Mouse (Mus musculus) kidney, postnatal 0 days (tissue): ENCODE results near the gene Gm7579. TPM values are rescaled to one million over a fixed set of nuclear protein-coding genes. Genes with fewer than 3 reads are reported as not detected.
A peak's percentile ranks its signal among the peaks of the same experiment; 100 is the strongest.
"Not testable (repeated sequence)": the region's sequence is repeated elsewhere in the genome, so short reads cannot be mapped to it uniquely, and the experiment has no call there.

Source experiments
- ATAC-seq: fragments of 200-750 bp; cut with Nextera tagmentation; replicated peaks from 2 replicates; pipeline ENCODE4 v1.8.0; 2017; ENCODE audit warnings: low read depth, moderate number of reproducible peaks, moderate TSS enrichment, moderate library complexity; ENCODE audit not compliant: low FRiP score
- DNase-seq: peaks from one replicate; pipeline ENCODE4 v3.0.0-alpha.2; 2016; ENCODE audit warnings: low spot score
- H3K27ac ChIP-seq: fragments of 300-500 bp; sonication (generic); 2 replicates; pipeline ENCODE4 v1.5.1; 2014; ENCODE audit warnings: mild to moderate bottlenecking
- H3K27me3 ChIP-seq: fragments of 300-500 bp; sonication (generic); 2 replicates; pipeline ENCODE4 v1.6.1; 2014; ENCODE audit warnings: low read length, mixed read lengths; ENCODE audit not compliant: insufficient read depth
- H3K36me3 ChIP-seq: fragments of 300-500 bp; sonication (generic); 2 replicates; pipeline ENCODE4 v1.6.1; 2014; ENCODE audit warnings: low read length, mixed read lengths; ENCODE audit not compliant: insufficient read depth
- H3K4me1 ChIP-seq: fragments of 300-500 bp; sonication (generic); replicated peaks from 2 replicates; pipeline ENCODE4 v1.6.1; 2014; ENCODE audit warnings: antibody characterized with exemption, low read length, mixed read lengths; ENCODE audit not compliant: insufficient read depth
- H3K4me2 ChIP-seq: fragments of 300-500 bp; sonication (generic); 2 replicates; pipeline ENCODE4 v1.6.1; 2014; ENCODE audit warnings: mild to moderate bottlenecking, low read length, moderate library complexity, mixed read lengths
- H3K4me3 ChIP-seq: fragments of 300-500 bp; sonication (generic); replicated peaks from 2 replicates; pipeline ENCODE4 v1.5.1; 2014; ENCODE audit warnings: low read depth, low read length
- H3K9ac ChIP-seq: fragments of 300-500 bp; sonication (generic); 2 replicates; pipeline ENCODE4 v1.6.1; 2014; ENCODE audit warnings: low read depth, low read length
- H3K9me3 ChIP-seq: fragments of 300-500 bp; sonication (generic); replicated peaks from 2 replicates; pipeline ENCODE4 v1.6.1; 2016; ENCODE audit warnings: low read length, inconsistent platforms, mixed read lengths
- CTCF ChIP-seq: IDR thresholded peaks from 2 replicates; pipeline ENCODE4 v1.5.1; 2016; ENCODE audit warnings: antibody characterized with exemption, low read depth, mild to moderate bottlenecking, moderate library complexity
- WGBS: fragments of 180-500 bp; shearing (Covaris S2); extraction: QIAGEN DNeasy Blood & Tissue Kit; methylation state at CpG from one replicate; pipeline ENCODE4 v1.1.7; 2014; 5-methylcytosine and 5-hydroxymethylcytosine counted together
- polyA plus RNA-seq: library from polyadenylated mRNA; unstranded; fragments of >200 nt; fragmentation: Nextera tagmentation; extraction: Ambion mirVana; gene quantifications from 2 replicates; pipeline ENCODE4 v1.2.1, GENCODE M21; 2015

The Gm7579 gene
- polyA plus RNA-seq, 1 experiment from 2014 or later = not detected

GRCm38 (mm10) chr7:142190289-142190688 is 21.4 kb upstream of the Gm7579 start, which contains the start of gene Gm10153:
Gm10153 (minus strand) TSS chr7:142190389.
- 36% methylated on average over 2 of the region's 2 CpGs for WGBS
- H3K4me3 ChIP-seq = no peak within 1 kb of the TSS
- no peak within 1 kb of the TSS for H3K9ac ChIP-seq
- no peak within 1 kb of the TSS for H3K4me2 ChIP-seq
- ATAC-seq (no peak), DNase-seq (no peak)
- no peak within 1 kb of the TSS for H3K27ac ChIP-seq
- no peaks in the 10 kb centered on the region for H3K36me3 ChIP-seq
- H3K27me3 ChIP-seq = no peaks in the 10 kb centered on the region
- no peaks in the 10 kb centered on the region for H3K4me1 ChIP-seq
- no peak for TF ChIP-seq CTCF
- no peaks in the 10 kb centered on the region for H3K9me3 ChIP-seq

DNA sequence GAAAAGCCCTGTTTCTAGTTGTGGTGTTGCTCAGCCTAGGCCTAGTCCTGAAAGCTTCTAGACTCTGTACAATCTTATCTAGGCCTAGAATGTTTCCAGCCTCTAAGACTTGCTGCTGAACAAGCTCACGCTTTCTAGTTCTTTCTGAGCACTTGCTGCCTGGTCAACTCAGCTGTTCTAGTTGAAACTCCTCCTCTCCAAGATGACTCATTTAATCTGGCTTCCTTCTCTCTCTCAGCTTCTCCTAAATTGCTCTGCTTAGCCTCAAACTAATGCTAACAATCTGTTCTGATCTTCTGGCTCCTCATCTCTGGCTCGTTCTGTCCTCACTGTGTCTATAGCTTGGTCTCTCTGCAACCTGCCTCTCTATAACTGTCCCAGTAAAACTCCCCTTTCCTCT is 12.9 kb upstream of the Gm7579 start:
- H3K4me3 ChIP-seq = no peak overlapping the region
- no peak overlapping the region for H3K9ac ChIP-seq
- no peak for DNase-seq
- no peaks in the 10 kb centered on the region for H3K4me1 ChIP-seq
- WGBS = 82% methylated on average over 2 of the region's 2 CpGs
- H3K27ac ChIP-seq = no peak overlapping the region
- no peak for TF ChIP-seq CTCF
- no peak for ATAC-seq
- no peak overlapping the region for H3K4me2 ChIP-seq
- H3K9me3 ChIP-seq = no peaks in the 10 kb centered on the region
- H3K27me3 ChIP-seq = no peaks in the 10 kb centered on the region
- H3K36me3 ChIP-seq = no peaks in the 10 kb centered on the region

- H3K9me3 ChIP-seq = no peaks in the 10 kb centered on the region
- H3K4me1 ChIP-seq = no peaks in the 10 kb centered on the region
- ATAC-seq (no peak), DNase-seq (no peak)
- no peak for TF ChIP-seq CTCF
- H3K36me3 ChIP-seq = no peaks in the 10 kb centered on the region
- no peak within 1 kb of the TSS for H3K27ac ChIP-seq
- no peak within 1 kb of the TSS for H3K9ac ChIP-seq
- no peaks in the 10 kb centered on the region for H3K27me3 ChIP-seq
- no peak within 1 kb of the TSS for H3K4me3 ChIP-seq
- no peak within 1 kb of the TSS for H3K4me2 ChIP-seq
- 0% methylated on average over 1 of the region's 1 CpGs for WGBS
Observed at GRCm38 (mm10) chr7:142201064-142201463, 10.6 kb upstream of the Gm7579 start, which contains the start of gene Krtap5-3. Krtap5-3 (plus strand) TSS chr7:142201364.

- no peak overlapping the region for H3K9ac ChIP-seq
- ATAC-seq (no peak), DNase-seq (no peak)
- H3K9me3 ChIP-seq = no peaks in the 10 kb centered on the region
- H3K4me2 ChIP-seq = no peak overlapping the region
- H3K4me1 ChIP-seq = no peaks in the 10 kb centered on the region
- H3K4me3 ChIP-seq = no peak overlapping the region
- no peaks in the 10 kb centered on the region for H3K36me3 ChIP-seq
- no peaks in the 10 kb centered on the region for H3K27me3 ChIP-seq
- TF ChIP-seq CTCF = no peak
- H3K27ac ChIP-seq = no peak overlapping the region
Observed at GRCm38 (mm10) chr7:142205488-142205887, 6.2 kb upstream of the Gm7579 start.

- DNase-seq, H3K27ac ChIP-seq, H3K9ac ChIP-seq, H3K4me2 ChIP-seq, H3K4me1 ChIP-seq, ATAC-seq, H3K36me3 ChIP-seq, H3K9me3 ChIP-seq, H3K27me3 ChIP-seq, H3K4me3 ChIP-seq: not testable (repeated sequence)
- WGBS = 81% methylated on average over 5 of the region's 5 CpGs
Observed at GRCm38 (mm10) chr7:142206891-142207290, 4.8 kb upstream of the Gm7579 start.

- not testable (repeated sequence) for H3K4me1 ChIP-seq, H3K27ac ChIP-seq, H3K9me3 ChIP-seq, H3K27me3 ChIP-seq, ATAC-seq, H3K4me2 ChIP-seq, H3K4me3 ChIP-seq, H3K36me3 ChIP-seq, H3K9ac ChIP-seq, DNase-seq
- WGBS = 69% methylated on average over 1 of the region's 1 CpGs
Observed at GRCm38 (mm10) chr7:142212136-142212535, 477 bp downstream of the Gm7579 start.

- Histone ChIP-seq H3K9ac (no peak overlapping the region), H3K36me3 (no peaks in the 10 kb centered on the region), H3K4me3 (no peak overlapping the region), H3K9me3 (no peaks in the 10 kb centered on the region), H3K27ac (no peak overlapping the region), H3K4me2 (no peak overlapping the region), H3K4me1 (no peaks in the 10 kb centered on the region), H3K27me3 (no peaks in the 10 kb centered on the region)
- TF ChIP-seq CTCF = no peak
- ATAC-seq (no peak), DNase-seq (no peak)
- WGBS = 50% methylated on average over 2 of the region's 2 CpGs
Observed at GRCm38 (mm10) chr7:142224518-142224917, 12.9 kb downstream of the Gm7579 start.

DNA sequence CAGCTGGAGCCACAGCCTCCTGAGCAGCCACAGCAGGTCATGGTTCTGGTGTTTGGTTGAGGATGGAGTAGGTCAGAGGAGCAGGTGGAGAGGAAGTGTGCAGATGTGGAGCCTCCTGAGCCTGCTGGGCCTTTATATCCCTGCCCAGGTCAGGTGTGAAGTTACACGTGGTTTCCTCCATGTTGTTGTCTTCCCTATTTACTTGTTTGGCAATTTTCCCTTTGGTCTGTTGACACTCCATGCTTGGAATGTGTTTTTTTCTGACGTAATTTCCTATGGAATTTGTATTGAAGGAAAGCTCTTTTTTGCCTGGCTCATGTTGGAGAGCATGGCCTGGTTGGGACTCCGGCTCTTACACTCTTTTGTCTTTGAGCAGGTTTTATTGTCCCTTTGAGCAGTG is 18.2 kb downstream of the Gm7579 start, which contains the start of gene Krtap5-5:
Gene Krtap5-5, minus strand, starts transcription at position 101 of the 400 bp plus-strand sequence.
- not testable (repeated sequence) for H3K27ac ChIP-seq, H3K9me3 ChIP-seq, H3K9ac ChIP-seq, H3K27me3 ChIP-seq, H3K36me3 ChIP-seq, H3K4me3 ChIP-seq, H3K4me1 ChIP-seq, ATAC-seq, H3K4me2 ChIP-seq
- WGBS = 32% methylated on average over 3 of the region's 3 CpGs
- peak; percentile 83 for DNase-seq
